Mouse (Mus musculus) bone marrow macrophage, adult 2 months (primary cell): ENCODE measurements around the gene Tbc1d17. TPM values are rescaled to one million over a fixed set of nuclear protein-coding genes. Genes with fewer than 3 reads are reported as not detected.
"Not testable (repeated sequence)": the region's sequence is repeated elsewhere in the genome, so short reads cannot be mapped to it uniquely, and the experiment has no call there.

ENCODE experiments used
- H3K27ac ChIP-seq: 2 replicates; pipeline ENCODE4 v1.5.1; 2012; ENCODE audit warnings: low read depth, low read length; ENCODE audit not compliant: insufficient read depth
- H3K4me1 ChIP-seq: 2 replicates; pipeline ENCODE4 v1.6.1; 2012; ENCODE audit warnings: low read length; ENCODE audit not compliant: control insufficient read depth, insufficient read depth
- H3K4me3 ChIP-seq: 2 replicates; pipeline ENCODE4 v1.5.1; 2012; ENCODE audit warnings: mild to moderate bottlenecking, low read length, moderate library complexity; ENCODE audit not compliant: insufficient read depth
- CTCF ChIP-seq: IDR thresholded peaks from 2 replicates; pipeline ENCODE4 v1.5.1; 2012; ENCODE audit warnings: low read depth, mild to moderate bottlenecking, low read length, moderate library complexity
- POLR2A ChIP-seq: IDR thresholded peaks from 2 replicates; pipeline ENCODE4 v1.6.1; 2012; ENCODE audit warnings: mild to moderate bottlenecking, low read depth, low read length, borderline replicate concordance
- polyA plus RNA-seq: library from polyadenylated mRNA; stranded (reverse); fragments of >200 nt; gene quantifications from 2 replicates; pipeline ENCODE4 v1.2.4, GENCODE M21; 2012; ENCODE audit not compliant: missing spikeins, insufficient read depth, insufficient read length

The Tbc1d17 gene
- polyA plus RNA-seq, 1 experiment: 76.1 TPM

DNA sequence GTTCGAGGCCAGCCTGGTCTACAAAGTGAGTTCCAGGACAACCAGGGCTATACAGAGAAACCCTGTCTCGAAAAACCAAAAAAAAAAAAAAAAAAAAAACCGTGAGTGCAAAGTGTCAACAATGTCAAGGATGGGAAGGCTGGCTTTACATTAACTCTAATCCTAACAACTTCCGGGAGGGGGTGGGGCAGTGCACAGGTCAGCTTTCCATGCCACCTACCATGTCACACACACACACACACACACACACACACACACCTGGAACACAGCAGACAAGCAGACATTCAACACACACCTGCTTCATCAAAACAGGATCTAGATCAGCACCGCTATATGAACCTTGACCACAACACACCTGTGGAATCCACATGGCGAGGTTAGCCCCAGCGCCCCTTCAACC, 41.3 kb upstream of the Tbc1d17 start:
- H3K4me3 ChIP-seq: no peak overlapping the region
- H3K27ac ChIP-seq: no peak overlapping the region
- TF ChIP-seq POLR2A (no peak), CTCF (no peak)
- peaks cover 27% of the 10 kb centered on the region for H3K4me1 ChIP-seq

DNA sequence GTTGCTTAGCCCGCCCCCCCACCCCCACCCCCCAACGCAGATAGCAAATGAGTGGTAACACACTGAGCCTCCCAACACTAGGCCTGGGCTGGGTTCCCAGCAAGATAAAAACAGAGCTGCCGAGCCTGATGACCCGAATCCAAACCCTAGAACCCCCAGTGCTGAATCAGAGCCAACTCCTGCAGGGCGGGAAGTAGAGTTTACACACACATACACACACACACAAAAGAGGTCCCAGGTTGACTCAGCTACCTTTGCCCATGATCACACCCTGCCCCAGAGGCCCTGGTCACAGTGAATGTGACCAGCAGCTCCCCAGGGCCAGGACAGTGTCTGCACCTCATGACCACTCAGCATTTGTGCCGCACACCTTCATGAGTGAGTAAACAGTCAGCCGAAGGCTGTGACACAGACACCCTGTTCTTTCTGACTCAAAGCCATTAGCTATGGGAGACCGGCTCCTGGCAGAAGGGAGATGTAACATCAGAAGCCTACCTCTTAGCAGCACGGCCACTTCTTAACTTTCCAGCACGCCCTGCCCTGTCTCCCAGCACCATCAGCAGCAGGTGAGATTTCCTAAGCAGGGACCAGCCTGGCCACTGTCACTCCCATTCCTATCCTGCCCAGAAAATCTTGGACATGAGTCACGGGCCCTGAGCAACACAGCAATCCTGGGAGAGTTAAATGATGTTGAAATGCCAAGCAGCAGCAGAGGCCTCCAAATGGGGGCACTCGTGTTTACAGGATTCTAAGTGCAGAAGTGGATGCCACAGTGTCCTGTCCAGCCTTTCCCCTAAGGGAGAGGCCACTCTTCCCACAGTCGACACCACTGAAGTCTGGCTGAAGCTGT, 39.6 kb upstream of the Tbc1d17 start:
- Histone ChIP-seq H3K4me3 (no peak overlapping the region), H3K4me1 (peaks cover 26% of the 10 kb centered on the region), H3K27ac (no peak overlapping the region)
- TF ChIP-seq POLR2A: no peak
- TF ChIP-seq CTCF: no peak

DNA sequence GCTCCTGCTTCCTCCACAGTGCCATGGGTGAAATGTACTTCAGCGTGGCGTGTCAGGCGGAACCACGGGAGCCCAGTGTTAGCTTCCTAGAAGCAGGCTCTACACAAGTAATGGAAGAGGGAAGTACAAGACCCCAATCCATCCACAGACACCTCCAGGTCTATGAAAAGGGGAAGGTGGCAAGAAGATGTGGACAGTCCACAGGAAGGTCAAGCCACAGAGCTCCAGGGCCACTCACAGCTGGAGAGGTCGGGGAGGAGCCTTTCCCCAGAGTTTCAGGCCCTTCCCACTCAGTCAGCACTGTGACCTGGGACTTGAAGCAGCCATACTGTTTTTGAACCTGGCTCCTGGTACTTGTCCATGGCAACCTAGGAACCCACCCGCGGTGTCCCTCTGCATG, 38.1 kb upstream of the Tbc1d17 start:
- H3K4me1 ChIP-seq: peaks cover 24% of the 10 kb centered on the region
- no peak overlapping the region for H3K4me3 ChIP-seq
- no peak for TF ChIP-seq CTCF
- TF ChIP-seq POLR2A: no peak
- H3K27ac ChIP-seq: peak overlapping the region; percentile 6; the same call in 1 of the 2 replicates

DNA sequence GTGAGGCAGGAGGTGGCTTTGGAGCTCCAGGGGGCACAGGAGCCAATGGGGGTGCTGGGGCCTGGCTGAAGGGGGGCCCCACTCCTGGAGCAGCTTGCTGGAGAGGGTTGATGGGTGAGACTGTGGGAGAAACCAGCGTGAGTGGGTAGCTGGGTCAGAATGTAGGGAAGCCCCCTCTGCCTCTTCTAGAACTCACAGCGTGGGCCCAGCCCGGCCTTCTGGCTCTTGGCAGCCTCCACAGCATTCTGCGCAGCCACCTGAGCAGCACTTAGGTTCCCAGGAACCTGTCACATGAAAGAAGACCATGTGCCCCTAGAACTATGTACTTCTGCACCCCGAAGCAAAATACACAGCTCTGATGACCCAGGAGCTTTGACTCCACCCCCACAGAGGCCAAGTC, 35.8 kb upstream of the Tbc1d17 start:
- peaks cover 17% of the 10 kb centered on the region for H3K4me1 ChIP-seq
- TF ChIP-seq POLR2A: no peak
- TF ChIP-seq CTCF: no peak

DNA sequence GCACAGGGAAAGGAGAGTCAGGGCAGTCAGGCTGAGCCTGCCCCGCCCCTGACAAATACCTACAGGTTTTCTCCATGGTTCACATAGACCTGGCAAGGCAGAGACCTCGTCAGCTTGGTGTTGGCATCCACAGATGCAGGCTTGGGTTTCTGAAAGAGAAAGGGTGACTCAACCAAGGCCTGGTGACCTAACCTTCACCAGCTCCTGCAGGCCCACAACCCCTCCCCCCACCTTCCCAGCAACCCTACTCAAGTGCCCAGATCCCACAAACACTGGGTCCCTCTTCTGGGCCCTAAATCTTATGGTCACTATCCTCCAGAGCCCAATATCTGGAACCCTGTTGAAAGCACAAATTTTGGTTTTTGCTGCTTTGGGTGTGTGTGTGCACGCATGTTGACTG, 34.2 kb upstream of the Tbc1d17 start:
- no peak overlapping the region for H3K27ac ChIP-seq

More for the DNA sequence above, 35.8 kb upstream of the Tbc1d17 start:
- Histone ChIP-seq H3K4me3 (no peak overlapping the region), H3K27ac (no peak overlapping the region)

DNA sequence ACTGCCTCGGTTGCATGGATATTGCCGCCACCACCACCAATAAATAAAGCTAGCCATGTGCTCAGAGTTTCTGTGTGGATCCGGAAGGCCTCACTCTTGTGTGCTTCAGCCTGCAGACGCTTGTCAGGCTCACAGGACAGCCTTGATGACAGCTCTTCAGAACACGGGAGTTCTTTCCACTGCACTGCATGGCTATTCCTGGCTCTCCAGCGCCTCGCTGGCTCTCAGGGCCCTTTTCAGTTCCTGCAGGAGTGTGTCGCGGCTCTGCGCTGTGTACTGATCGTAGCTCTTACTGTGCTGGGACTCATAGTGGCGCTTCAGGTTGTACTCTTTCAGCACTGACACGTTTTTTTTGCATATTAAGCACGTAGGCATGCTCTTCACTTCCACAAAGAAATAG, 29.0 kb upstream of the Tbc1d17 start:
- no peak overlapping the region for H3K27ac ChIP-seq
- TF ChIP-seq CTCF: no peak
- no peak for TF ChIP-seq POLR2A
- H3K4me1 ChIP-seq: no peaks in the 10 kb centered on the region
- H3K4me3 ChIP-seq: no peak overlapping the region

More for the DNA sequence above, 34.2 kb upstream of the Tbc1d17 start:
- H3K4me1 ChIP-seq: peaks cover 12% of the 10 kb centered on the region
- TF ChIP-seq CTCF (no peak), POLR2A (no peak)
- H3K4me3 ChIP-seq: no peak overlapping the region

DNA sequence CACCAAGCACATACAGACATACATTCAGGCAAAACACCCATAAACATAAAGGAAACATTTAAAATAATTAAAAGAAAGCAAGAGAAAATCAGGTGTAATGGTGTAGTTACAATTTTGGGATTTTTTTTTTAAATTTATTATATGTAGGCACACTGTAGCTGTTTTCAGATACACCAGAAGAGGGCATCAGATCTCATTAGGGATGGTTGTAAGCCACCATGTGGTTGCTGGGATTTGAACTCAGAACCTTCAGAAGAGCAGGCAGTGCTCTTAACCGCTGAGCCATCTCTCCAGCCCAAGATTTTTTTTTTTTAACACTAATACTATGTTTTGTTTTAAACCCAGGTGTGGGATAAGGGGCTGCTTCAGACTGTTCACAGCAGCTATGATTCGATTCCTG, 22.9 kb upstream of the Tbc1d17 start:
- H3K27ac ChIP-seq, H3K4me3 ChIP-seq: not testable (repeated sequence)
- peaks cover 13% of the 10 kb centered on the region for H3K4me1 ChIP-seq

DNA sequence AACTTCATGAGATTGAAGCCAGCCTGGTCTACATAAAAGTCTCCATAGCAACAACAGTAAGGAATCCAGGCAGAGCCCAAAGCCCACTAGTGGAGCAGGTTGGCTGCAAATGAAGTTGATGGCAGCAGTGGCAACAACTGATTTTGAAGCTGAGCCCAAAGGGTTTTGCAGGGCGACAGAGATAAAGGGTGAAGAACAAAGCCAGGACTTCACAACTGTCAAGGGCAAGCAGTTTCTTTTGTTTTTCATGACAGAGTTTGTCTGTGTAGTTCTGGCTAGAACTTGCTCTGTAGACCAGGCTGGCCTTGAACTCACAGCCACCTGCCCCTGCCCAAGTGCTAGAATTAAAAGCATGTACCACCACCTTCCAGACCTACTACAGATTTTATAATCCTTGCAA, 22.3 kb upstream of the Tbc1d17 start:
- no peak for TF ChIP-seq POLR2A
- TF ChIP-seq CTCF: no peak
- Histone ChIP-seq H3K27ac (no peak overlapping the region), H3K4me3 (no peak overlapping the region), H3K4me1 (peaks cover 18% of the 10 kb centered on the region)

DNA sequence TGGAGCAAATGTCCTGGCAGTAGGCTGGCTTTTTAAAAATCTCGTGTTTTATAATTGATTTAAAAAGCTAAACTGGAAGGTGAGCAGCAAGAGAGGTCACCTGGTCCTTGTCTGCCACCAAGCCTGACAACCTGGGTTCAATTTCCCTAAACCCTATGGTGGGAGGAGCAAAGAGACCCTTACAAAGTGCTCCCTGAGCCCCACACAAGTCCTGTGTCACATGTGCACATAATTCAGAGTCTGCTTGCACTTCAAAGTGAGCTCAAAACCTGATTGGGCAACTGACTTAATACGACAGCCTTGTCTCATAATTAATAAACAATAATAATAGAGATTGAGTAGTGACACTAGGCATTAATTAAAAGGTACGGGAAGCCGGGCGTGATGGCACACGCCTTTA, 21.7 kb upstream of the Tbc1d17 start:
- H3K4me3 ChIP-seq: no peak overlapping the region
- peaks cover 23% of the 10 kb centered on the region for H3K4me1 ChIP-seq
- no peak overlapping the region for H3K27ac ChIP-seq
- TF ChIP-seq CTCF (no peak), POLR2A (no peak)

DNA sequence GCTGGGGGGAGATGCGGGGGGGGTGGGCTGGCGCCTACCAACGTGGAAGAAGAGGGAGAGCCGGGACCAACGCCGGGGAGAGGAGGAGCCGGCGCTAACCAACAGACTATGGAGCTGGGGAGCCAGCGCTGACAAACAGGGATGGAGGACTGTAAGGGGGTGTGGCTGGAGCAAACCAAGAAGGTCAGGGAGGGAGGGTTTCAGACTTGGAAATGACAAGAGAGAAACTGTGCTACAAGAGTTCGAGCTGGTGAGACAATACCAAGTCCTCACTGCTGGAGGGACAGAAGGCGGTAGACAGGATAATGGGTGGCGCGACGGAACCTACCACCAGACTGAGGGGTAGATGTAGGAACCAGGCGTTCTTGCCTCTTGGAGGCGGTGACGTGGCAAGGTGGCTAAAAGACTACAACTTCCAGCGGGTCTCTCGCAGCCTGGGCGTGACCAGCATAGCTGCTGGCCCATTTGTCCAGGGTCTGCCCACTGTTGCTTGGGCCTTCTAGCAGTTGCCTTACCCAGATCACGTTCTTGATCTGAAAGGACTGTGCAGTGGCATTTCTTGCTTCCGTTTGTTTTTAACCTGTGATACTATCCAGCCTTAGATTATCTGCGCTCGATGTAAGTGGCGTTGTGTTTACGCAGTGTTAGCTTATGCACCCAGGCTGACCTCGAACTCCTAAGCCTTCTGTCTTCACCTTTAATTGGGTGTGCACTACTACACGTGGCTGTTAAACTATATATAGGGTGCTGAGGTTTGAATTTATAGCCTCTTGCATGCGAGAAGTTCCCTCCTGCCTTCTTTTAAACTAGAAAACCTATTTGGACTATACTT, 21.0 kb upstream of the Tbc1d17 start, which contains the start of gene Ptov1:
Gene Ptov1, minus strand, starts transcription at position 92 of the 832 bp plus-strand sequence.
- Histone ChIP-seq H3K4me3 (peak within 1 kb of the TSS; percentile 81), H3K4me1 (peaks cover 30% of the 10 kb centered on the region), H3K27ac (peak within 1 kb of the TSS; percentile 64)
- TF ChIP-seq CTCF: no peak
- TF ChIP-seq POLR2A: no peak
